Mouse (Mus musculus): ENCODE data around the gene Lrmp. TPM values are rescaled to one million over a fixed set of nuclear protein-coding genes. Genes with fewer than 3 reads are reported as not detected.
"Not testable (repeated sequence)": the region's sequence is repeated elsewhere in the genome, so short reads cannot be mapped to it uniquely, and the experiment has no call there.

Lrmp gene
- 1 to 10 TPM; 1.7 to 2.1 TPM for total RNA-seq (2021)

- DNase-seq = no peak
- intact Hi-C loops (cut with DNase I) = no loop called here
Observed at GRCm38 (mm10) chr6:145115476-145116097, at the start of gene Lrmp. Lrmp (plus strand) TSS chr6:145115653.

DNA sequence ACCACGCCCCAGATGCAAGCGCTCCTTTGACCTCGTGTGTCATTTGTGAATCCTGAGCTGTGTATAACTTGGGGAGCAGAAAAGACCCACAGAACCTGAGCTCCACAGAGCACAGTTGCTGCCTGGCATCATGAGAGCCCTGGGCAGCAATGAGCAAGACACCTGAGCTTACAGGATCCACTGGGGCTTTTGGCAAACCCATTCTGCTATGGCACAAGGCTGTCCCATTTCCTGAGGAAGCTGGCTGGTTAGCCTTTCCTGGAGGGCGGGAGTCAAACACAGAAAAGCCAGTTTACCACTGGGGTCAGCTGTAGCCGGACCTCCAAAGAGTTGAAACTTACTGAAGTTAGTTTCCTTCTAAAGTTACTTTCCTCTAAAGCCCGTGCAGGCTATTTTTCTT, 49.0 kb upstream of the Lrmp start:
- DNase-seq = no peak
- intact Hi-C loops (cut with DNase I) = no loop called here

GRCm38 (mm10) chr6:145067679-145068078, 47.8 kb upstream of the Lrmp start:
- intact Hi-C loops (cut with DNase I) = no loop called here
- no peak for DNase-seq

DNA sequence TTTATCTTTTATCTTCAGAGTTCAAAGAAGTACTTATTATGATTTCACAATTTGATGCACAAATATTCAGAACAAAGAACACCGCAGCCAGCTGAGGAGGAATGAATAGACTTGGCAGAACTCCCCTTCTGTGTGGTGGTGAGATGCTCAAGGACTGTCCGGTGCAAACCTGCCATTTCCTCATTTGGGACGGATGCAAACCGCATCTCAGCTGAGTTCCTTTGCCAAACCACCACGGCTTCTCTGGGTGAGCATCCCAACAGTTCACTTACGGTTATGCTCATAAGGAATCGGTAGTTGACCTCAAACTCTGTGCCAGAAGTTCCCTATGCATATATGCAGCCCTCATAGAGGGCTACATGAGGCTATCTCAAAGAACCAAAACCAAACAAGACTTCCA, 46.1 kb upstream of the Lrmp start:
- no peak for DNase-seq
- intact Hi-C loops (cut with DNase I) = no loop called here

- DNase-seq = no peak
- intact Hi-C loops (cut with DNase I) = no loop called here
Observed at GRCm38 (mm10) chr6:145069921-145070320, 45.5 kb upstream of the Lrmp start.

GRCm38 (mm10) chr6:145074461-145074860, 41.0 kb upstream of the Lrmp start:
- intact Hi-C loops (cut with DNase I) = no loop called here
- no peak for DNase-seq

DNA sequence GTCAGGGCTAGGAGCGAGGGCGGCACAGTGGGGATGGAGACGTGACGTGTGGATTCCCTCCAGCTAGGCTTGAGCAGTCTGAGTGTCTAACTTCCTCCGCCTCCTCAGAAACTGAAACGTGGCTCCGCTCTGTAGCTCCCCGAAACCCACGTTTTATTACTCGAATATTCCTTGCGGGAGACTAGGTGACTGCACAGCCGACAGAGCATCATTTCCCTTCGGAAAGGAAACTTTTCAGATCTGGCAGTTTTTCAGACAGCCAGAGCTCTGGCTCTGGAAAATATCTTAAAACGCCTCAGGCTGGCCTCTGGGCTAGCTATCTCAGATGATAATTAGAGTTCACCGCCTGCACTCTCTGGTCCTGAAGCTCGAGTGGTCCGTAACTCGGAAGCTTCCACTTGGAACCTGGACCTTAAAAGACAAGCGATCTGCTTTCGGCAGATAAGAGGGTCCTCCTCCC, 40.3 kb upstream of the Lrmp start:
- intact Hi-C loops (cut with DNase I) = no loop called here
- DNase-seq = peak; percentile 15 to 19

GRCm38 (mm10) chr6:145075548-145076224, 39.8 kb upstream of the Lrmp start, which contains the start of gene Bcat1:
Bcat1 (minus strand) TSS chr6:145076184.
- DNase-seq = peak; percentile 20 to 37
- intact Hi-C loops (cut with DNase I) = no loop called here

GRCm38 (mm10) chr6:145076286-145076685, 39.2 kb upstream of the Lrmp start:
- no peak for DNase-seq
- intact Hi-C loops (cut with DNase I) = no loop called here

GRCm38 (mm10) chr6:145079087-145079759, 36.2 kb upstream of the Lrmp start:
- no peak for DNase-seq
- intact Hi-C loops (cut with DNase I) = no loop called here

GRCm38 (mm10) chr6:145081721-145082120, 33.7 kb upstream of the Lrmp start:
- intact Hi-C loops (cut with DNase I) = no loop called here
- DNase-seq = no peak

- intact Hi-C loops (cut with DNase I) = loop anchor here (1.0 kb wide), 1 partner anchor 28 kb away; no protein-coding TSS in a partner anchor
- no peak for DNase-seq
Observed at GRCm38 (mm10) chr6:145084343-145085117, 30.9 kb upstream of the Lrmp start.

- DNase-seq = peak in 1 of 2 experiments; percentile 29
- intact Hi-C loops (cut with DNase I) = loop anchor here (1.0 to 2.0 kb wide), 2 partner anchors 100 to 254 kb away; no protein-coding TSS in a partner anchor
Observed at GRCm38 (mm10) chr6:145088451-145089113, 26.9 kb upstream of the Lrmp start.

- DNase-seq = no peak
- intact Hi-C loops (cut with DNase I) = loop anchor here (2.0 kb wide), 1 partner anchor 253 kb away; no protein-coding TSS in a partner anchor
Observed at GRCm38 (mm10) chr6:145089373-145089772, 26.1 kb upstream of the Lrmp start.

DNA sequence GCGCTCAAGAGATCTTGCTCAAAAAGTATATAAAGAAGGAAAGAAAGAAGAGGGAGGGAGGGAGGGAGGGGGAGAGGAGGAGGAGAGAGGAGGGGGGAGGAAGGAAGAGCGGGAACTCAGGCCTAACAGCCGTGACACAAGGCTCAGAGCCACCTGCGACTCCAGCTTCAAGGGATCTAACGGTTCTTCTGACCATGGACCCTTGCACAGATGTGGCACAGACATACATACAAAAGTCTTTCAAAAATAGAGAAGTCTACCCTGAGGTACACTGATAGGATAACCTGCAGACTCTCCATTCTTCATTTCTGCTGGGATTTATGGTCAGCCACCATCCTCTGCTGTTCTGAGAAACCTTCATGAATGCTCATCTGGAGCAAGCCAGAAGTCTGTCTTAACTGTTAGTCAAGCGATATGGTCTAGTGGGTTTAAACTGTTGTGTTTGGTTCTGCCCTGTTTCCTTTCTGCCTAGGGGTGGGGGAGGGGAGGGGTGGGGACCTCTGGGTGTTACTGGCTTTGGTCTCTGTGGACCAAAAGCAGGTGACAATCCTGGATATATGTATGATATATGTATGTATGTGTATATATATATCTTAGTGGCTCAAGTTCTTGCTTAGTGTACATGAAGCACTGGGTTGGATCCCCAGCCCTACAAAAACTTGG, 25.1 kb upstream of the Lrmp start:
- intact Hi-C loops (cut with DNase I) = no loop called here
- no peak for DNase-seq

DNA sequence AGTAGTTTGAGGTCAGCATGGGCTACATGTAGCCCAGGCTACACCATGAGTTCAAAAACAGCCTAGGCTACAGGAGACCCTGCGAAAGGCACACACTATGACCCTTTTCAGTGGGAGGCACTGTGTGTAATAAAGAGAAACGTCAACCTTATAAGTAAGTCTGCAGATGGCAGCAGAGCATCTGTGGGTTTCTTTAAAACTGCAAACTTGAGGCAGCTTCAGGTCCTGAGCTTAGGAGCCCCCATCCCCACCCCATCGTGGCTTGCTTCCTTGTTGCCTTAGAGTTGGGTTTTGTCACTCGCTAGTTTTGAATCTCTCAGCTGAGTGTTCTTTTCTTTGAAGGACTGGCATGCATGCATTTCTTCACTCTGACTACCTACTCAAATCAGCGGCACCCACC, 24.5 kb upstream of the Lrmp start:
- DNase-seq = no peak
- intact Hi-C loops (cut with DNase I) = no loop called here

- intact Hi-C loops (cut with DNase I) = no loop called here
Observed at GRCm38 (mm10) chr6:145091998-145092397, 23.5 kb upstream of the Lrmp start.

GRCm38 (mm10) chr6:145093038-145093622, 22.3 kb upstream of the Lrmp start:
- DNase-seq; intact Hi-C loops (cut with DNase I): not testable (repeated sequence)

More at GRCm38 (mm10) chr6:145091998-145092397, 23.5 kb upstream of the Lrmp start:
- DNase-seq = no peak

GRCm38 (mm10) chr6:145094431-145094830, 21.0 kb upstream of the Lrmp start:
- no peak for DNase-seq
- intact Hi-C loops (cut with DNase I) = no loop called here

Measured in heart, postnatal 10 days (tissue).